In the genomic region with DNA sequence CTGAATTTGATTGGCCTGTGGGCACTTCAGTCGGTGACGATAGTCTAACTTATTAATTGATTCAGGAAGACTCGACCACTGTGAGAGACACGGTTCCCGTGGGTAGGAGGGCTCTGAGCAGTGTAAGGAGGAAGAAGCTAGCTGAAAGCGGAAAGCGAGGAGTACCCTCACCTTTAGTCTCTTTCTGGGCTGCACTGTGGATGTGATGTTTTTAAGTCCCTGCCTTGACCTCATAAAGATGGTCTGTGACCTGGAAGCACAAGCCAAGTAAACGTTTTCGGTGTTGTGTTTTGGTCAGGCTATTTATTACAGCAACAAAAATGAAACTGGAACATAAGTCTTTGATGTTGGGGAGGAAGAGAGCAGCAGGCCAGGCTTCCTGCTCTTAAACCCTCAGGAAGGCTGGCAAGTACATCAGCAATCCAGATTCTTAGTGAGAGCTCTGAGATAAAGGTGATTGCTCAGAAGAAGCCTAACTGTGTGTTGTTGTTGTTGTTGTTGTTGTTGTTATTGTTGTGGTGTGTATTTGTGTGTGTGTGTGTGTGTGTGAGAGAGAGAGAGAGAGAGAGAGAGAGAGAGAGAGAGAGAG, we compare ENCODE assay signal across 13 mouse cellular contexts. TPM values are rescaled to one million over a fixed set of nuclear protein-coding genes. Genes with fewer than 3 reads are reported as not detected.
DNase-seq lines count a peak whose midpoint lies in the region; ATAC-seq lines count a peak whose summit lies in the region.
"Had no signal": no experiment of that assay in that cellular context is flagged by ENCODE, and none has a peak within 500 bp of the region (broad histone marks: within the 10 kb centered on the region; RNA-seq: fewer than 3 reads in every experiment).

No protein-coding gene starts in this region.

- 0 out of 2 replicates have a peak, but pooled peaks cover 3% of the 10 kb centered on the region for H3K9me3 ChIP-seq in kidney, embryonic 14.5 days (ENCODE audit: control insufficient read depth, low read length)
- H3K9me3 ChIP-seq: G1E; stomach, embryonic 15.5 days had no signal

- peak; percentile 28 for DNase-seq in kidney, adult 18-20 months
- peak; percentile 7 for DNase-seq in thymus, postnatal 14 days
- DNase-seq in thymus, adult 18-20 months: no peak
- peak; percentile 17 for DNase-seq in induced T-regulatory cell, adult 2 months (ENCODE audit: low read depth)
- no peak for DNase-seq in cerebellum, adult 9-10 months
- no peak for DNase-seq in left cerebral cortex, postnatal 10 days (ENCODE audit: extremely low spot score in 1 of 2, low spot score in 2 of 2)
- DNase-seq: adrenal gland, adult 8-10 months; cerebellum, postnatal 25 days had no signal

- 65% methylated on average over 9 of the region's 9 CpGs for WGBS in kidney, embryonic 14.5 days

- H3K4me3 ChIP-seq in kidney, embryonic 14.5 days (ENCODE audit: low read length): no peak overlapping the region
- H3K4me3 ChIP-seq: erythroblast, embryonic 14.5 days; stomach, embryonic 15.5 days had no signal

- no peak overlapping the region for H3K9ac ChIP-seq in kidney, embryonic 14.5 days (ENCODE audit: low read depth, low read length)
- H3K9ac ChIP-seq: stomach, embryonic 15.5 days had no signal

- no peak overlapping the region for H3K4me2 ChIP-seq in kidney, embryonic 14.5 days (replicated peaks; ENCODE audit: low read depth, low read length)
- H3K4me2 ChIP-seq: stomach, embryonic 15.5 days had no signal

- H3K27me3 ChIP-seq in kidney, embryonic 14.5 days (ENCODE audit: control insufficient read depth, insufficient read depth, low read length): no peaks in the 10 kb centered on the region
- H3K27me3 ChIP-seq: stomach, embryonic 15.5 days had no signal

- no peaks in the 10 kb centered on the region for H3K36me3 ChIP-seq in kidney, embryonic 14.5 days (ENCODE audit: control insufficient read depth, insufficient read depth, low read length)
- H3K36me3 ChIP-seq: G1E; stomach, embryonic 15.5 days had no signal

- H3K27ac ChIP-seq in kidney, embryonic 14.5 days (ENCODE audit: low read depth, low read length): no peak overlapping the region
- H3K27ac ChIP-seq: macrophage; stomach, embryonic 15.5 days had no signal

- intact Hi-C loops in left cerebral cortex, postnatal 10 days (cut with DNase I): no loop called here

- no peak for ATAC-seq in kidney, embryonic 14.5 days (ENCODE audit: low FRiP score, low TSS enrichment)

- H3K4me1 ChIP-seq in kidney, embryonic 14.5 days (ENCODE audit: control insufficient read depth, insufficient read depth, low read length): no peaks in the 10 kb centered on the region
- H3K4me1 ChIP-seq: stomach, embryonic 15.5 days had no signal

RNA-seq across cellular contexts. Expression of gene Galnt15, which starts 23.0 kb away (rescaled TPM):
- 0.34 and 0.56 TPM in 2 replicates for polyA plus RNA-seq in kidney, embryonic 14.5 days (2014; fragmentation: Nextera tagmentation; extraction: Ambion mirVana)
- total RNA-seq in left cerebral cortex, postnatal 10 days (2021): 1 to 10 TPM in 1 of 2 experiments, under 1 TPM in 1; 0.75 to 1.6 TPM
- polyA plus RNA-seq: erythroblast, embryonic 14.5 days; G1E; macrophage had no signal

Comparison
In these comparisons a context has a peak if more than half of its experiments do, and no peak if none do; other contexts are left out.
1. DNase-seq: peak in kidney, adult 18-20 months (single experiment), thymus, postnatal 14 days (single experiment) and induced T-regulatory cell, adult 2 months (single experiment); none in thymus, adult 18-20 months (0 of 2), cerebellum, adult 9-10 months (single experiment) and left cerebral cortex, postnatal 10 days (0 of 2).